Mouse (Mus musculus) c-Kit-positive CD71-positive TER-119-positive erythroid progenitor cells, embryonic 14.5 days (primary cell): ENCODE results near the gene Gata3.

Source experiments
- DNase-seq: peaks from one replicate; pipeline ENCODE4 v3.0.0-alpha.2; 2013; ENCODE audit warnings: low spot score

Gata3 gene

DNA sequence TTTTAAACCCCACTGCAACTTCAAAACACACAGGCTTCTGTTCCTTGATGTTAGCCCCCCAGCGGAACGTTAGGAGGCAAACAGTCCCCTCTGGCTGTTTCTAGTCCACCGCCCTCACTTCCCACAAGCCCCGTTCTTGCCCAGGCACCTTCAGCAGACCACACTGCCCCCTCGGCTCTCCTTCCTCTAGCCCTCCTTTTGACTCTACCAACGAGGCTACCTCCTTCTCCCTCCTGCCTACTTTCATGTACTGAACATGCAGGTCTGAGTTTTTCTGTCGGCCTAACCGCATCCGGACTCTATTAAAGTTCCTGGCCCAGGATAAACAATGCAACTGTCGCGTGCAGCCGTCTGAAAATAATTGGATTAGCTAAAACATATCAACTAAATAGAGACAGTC, 17.2 kb downstream of the Gata3 start:
- no peak for DNase-seq

DNA sequence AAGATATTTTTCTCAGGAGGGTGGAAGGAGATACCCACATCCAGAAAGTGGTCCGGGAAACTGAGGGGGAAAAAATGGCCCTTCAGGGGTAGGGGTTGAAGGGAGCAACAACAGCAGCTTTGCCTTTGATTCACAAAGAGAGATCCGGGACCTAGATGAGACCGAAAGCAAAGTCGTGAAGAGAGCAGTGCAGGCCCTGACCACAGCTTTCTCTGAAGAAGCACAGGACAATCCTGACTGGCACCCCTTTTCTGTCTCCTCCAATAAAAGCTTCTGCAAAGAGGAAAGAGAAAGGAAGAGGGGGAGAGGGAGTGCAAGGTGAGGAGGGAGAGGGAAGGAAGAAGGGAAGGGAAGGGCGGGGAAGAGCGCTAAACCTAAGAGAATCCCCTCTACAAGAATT, 18.0 kb downstream of the Gata3 start:
- no peak for DNase-seq

DNA sequence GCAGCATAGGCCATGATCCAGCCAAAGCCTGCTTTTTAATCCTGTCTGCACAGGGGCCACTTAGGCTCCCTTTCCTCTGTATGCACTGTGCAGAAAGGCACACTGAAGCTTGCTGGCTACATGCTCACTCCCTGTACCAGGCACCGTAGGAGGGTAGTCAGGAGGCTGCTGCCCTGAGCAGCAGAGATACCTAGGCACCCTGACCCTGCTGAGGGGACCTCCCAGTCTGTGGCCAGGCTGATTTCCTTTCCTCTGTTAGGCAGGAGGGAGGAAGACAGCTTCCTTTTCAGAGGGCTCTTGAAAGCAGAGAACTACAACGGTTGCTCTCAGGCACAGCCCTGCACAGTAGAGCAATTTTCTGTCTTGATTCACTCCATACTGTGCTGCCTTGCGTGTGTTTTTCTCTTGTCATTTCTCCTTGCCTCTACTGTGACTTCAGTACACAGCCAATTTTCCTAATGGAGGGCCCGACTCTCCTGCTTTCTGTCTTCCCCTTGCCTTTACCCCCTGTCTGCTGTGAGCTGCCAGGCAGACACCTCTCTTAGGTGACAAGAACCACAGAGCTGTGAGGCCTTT, 18.6 kb downstream of the Gata3 start:
- DNase-seq: no peak

DNA sequence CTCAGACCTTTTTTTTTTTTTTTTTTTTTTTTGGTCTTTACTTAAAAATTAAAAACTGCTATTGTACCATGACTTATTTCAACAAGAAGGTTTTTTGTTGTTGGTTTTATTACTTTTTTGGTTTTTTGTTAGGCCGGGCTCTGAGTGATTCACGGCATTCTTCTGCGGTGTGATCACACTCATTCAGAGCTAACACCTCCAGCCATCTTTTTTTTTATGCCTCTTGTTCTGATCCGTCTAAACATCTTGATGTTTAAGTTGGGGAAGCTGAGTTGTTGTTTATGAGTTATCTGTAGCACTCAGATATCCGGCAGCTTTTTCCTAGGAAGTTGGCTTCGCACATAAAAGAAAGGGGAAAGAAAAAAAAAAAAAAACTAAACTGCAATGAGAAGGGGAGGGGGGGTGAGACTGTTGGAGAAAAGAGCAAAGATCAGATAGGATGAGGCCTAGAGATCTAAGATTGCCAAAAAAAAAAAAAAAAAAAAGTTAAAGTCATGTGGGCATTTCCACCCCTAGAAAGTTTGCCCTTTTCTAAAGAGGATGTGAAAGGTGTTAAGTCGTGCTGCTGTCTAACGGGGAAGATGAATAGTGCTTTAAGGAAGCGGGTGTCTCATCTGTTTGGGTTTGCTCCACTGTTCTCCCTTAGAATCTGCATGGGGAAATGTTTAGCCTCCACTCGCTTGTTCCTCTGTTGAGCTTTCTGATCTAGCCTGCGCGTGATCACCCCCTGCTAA, 22.6 kb downstream of the Gata3 start:
- DNase-seq: no peak

DNA sequence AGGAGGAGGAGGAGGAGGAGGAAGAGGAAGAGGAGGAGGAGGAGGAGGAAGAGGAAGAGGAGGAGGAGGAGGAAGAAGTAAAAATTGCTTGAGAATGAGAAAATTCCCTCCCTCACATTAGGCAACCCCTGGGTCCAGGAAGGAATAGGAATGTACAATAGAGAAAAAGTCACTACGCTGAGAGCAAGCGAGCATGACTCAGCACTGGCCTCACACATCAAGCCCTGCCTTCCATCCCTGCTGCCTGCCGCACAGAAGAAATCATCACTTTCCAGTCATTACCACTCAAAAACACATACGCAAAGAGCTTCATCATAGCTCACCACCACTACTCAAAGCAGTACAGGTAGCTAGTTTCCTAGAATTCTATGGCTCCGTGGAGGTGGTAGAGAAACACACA, 29.1 kb downstream of the Gata3 start:
- no peak for DNase-seq

DNA sequence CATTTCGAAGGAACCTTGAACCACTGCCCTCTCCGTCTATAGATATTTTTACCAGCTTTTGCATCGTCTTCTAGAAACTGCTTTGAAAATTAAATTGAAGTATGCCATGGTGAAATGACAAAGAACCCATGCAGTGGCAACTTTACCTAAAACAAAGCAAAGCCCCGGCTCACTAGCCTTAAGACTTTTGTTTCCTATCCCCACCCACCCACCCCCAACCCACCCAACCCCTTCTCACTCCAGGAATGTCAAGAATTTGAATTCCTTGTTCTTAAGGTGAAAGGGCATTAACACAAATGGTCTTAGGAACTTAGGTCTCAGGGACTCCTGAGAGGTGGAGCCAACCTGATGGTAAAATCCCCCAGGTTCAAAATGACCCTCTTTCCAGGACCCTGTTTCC, 34.0 kb downstream of the Gata3 start:
- DNase-seq: no peak

DNA sequence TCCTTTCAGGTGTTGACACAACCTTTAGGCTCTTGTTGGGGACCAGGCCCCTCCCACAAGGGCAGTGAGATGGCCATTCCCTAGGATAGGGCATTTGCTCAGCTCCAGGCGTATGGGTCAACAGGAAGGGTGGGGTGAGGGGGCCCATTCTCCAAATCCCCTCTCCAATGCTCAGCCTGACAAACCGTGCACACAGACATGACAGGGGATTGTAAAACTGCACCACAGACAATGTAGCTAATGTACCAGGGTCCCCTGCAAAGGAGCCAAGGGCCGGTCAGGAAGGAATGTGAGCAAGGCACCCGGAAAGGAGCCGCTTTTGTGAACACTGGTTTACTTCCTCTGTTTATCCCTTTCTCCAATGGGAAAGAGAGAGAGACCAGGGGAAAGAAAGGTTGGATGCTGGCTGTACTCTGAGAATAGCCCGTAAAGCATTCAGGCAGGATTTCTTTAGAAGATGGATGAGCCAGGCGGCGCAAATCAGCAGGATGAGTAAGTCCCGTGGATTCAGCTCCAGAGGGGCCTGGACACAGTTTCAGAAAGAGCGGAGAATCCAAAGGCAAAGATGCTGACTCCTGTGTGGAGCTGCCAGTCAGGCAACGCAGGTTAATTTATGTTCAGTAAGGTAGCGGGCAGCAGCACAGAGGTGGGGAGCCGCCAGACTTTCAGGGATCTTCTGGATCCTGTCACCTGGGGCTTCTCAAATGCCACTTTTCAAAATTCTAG, 36.8 kb downstream of the Gata3 start:
- DNase-seq: no peak

DNA sequence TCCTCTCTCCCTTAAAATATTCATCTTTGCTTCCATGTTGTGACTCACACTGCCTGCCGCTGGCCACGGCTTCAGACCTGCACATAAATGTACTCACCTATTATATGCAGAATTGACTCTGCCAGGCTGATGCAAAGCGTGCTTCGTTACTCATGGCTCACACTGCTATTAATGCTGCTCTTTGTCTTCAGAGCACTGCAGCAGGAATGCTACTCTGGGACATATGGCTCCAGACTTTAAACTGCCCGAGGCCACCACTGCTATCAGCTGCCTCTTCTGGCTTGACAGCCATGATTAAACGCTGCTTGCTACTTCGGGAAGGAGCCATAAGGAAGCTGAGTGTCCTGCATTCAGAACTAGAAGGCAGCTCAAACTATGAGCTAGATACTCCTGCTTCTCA, 54.6 kb downstream of the Gata3 start:
- DNase-seq: no peak

DNA sequence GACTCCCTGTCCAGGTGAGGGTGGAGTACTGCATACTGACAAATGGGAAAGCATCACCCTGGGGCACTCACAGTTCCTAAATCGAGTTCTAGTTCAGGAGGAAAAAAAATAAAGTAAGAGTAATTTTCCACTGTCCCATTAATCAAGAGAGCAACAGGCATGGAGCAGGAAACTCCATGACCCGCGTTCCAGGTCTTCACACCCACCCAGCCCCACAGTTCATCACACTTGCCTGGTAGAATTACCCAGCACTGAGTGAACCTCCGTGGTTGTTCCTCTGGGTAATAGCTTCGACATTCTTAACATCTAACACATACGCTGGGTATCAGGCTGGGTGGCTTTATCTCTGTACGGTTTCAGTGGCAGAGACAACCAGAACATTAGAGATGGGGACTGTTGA, 56.1 kb downstream of the Gata3 start:
- DNase-seq: no peak

DNA sequence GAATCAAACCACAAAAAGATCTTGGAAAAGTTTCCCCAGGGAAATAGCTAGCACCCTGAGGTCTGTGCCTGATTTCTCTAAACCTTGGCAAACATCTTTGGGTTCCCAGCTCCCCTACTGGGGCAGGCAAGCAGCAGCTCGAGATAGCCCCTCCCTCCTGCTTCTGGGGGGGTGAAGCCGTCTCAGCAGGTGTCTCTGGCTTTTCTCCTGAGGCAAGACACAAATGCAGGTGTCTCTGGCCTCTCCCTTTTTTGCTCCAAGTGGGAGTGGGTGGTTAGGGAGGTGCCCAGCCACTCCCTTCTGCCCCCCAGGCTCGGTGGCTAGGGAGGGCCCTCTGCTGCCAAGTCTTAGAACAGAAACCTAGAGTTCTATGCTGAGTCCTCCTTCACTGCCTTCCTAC, 62.2 kb downstream of the Gata3 start:
- DNase-seq: no peak

DNA sequence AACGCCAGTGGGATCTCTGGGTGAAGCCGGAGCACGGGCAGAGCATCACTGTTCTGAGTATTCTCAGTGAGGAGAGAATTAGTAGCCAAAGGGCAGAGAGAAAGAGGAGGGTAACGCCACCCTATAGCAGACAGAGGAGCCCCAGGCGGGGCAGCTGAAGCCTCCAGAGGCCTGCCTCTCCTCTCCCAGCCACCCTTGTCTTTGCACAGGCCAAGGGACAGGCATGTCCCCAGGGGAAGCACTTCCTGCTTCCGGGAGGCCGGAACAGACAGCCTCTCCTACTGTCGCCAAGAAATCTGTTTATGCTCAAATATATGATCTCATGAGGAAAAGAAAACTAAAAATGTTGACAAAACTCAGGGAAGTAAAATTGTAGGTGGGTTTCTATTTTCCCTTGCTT, 69.2 kb downstream of the Gata3 start:
- no peak for DNase-seq

DNA sequence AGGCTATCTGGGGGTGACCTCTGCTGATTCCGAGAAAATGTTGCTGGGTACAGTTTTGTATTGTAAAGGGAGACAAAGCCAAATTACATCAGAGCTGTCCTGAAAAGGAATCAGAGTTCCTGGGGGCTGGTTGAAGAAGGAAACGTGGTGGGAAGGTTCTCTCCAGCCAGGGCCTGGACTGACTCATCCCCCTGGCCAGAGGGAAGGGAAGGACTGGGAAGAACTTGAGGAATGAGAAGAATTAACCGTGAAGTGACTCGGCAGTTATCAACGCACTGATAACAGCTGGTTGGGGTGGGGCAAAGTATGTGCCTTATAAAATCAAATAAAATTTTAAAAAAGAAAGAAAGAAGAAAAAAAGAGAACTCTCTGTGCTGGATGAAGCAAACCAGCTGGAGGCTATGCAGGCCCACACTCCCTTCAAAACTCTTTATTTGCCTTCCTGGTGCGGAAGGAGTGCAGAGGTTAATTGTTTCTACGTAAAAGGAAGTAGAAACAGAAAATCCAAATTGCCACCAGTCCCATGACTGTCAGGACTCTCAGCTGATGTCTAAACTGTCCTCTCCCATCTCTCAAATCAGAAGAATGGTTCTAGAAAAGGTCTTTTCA, 71.6 kb downstream of the Gata3 start:
- DNase-seq: no peak
